Mouse (Mus musculus) forebrain, embryonic 11.5 days (tissue): ENCODE measurements around the gene Ptprm. TPM values are rescaled to one million over a fixed set of nuclear protein-coding genes. Genes with fewer than 3 reads are reported as not detected.

ENCODE experiments used
- ATAC-seq: fragments of 200-750 bp; cut with Nextera tagmentation; replicated peaks from 2 replicates; pipeline ENCODE4 v1.8.0; 2017; ENCODE audit warnings: moderate TSS enrichment; ENCODE audit not compliant: low FRiP score
- DNase-seq: peaks from one replicate; pipeline ENCODE4 v3.0.0-alpha.2; 2017; ENCODE audit warnings: low spot score
- H3K27ac ChIP-seq: fragments of 300-500 bp; sonication (generic); 2 replicates; pipeline ENCODE4 v1.5.1; 2014; ENCODE audit warnings: low read depth, low read length
- H3K27me3 ChIP-seq: fragments of 300-500 bp; sonication (generic); 2 replicates; pipeline ENCODE4 v1.6.1; 2014; ENCODE audit warnings: mild to moderate bottlenecking, low read length, mixed read lengths; ENCODE audit not compliant: control insufficient read depth, insufficient read depth
- H3K36me3 ChIP-seq: fragments of 300-500 bp; sonication (generic); 2 replicates; pipeline ENCODE4 v1.6.1; 2014; ENCODE audit warnings: mild to moderate bottlenecking, low read length, moderate library complexity, mixed read lengths; ENCODE audit not compliant: control insufficient read depth, insufficient read depth
- H3K4me1 ChIP-seq: fragments of 300-500 bp; sonication (generic); replicated peaks from 2 replicates; pipeline ENCODE4 v1.6.1; 2014; ENCODE audit warnings: low read length, mixed read lengths; ENCODE audit not compliant: control insufficient read depth, insufficient read depth
- H3K4me2 ChIP-seq: fragments of 300-500 bp; sonication (generic); 2 replicates; pipeline ENCODE4 v1.6.1; 2014; ENCODE audit warnings: low read depth, mild to moderate bottlenecking, low read length, moderate library complexity, mixed read lengths; ENCODE audit not compliant: severe bottlenecking
- H3K4me3 ChIP-seq: fragments of 300-500 bp; sonication (generic); 2 replicates; pipeline ENCODE4 v1.5.1; 2014; ENCODE audit warnings: low read depth, low read length
- H3K9ac ChIP-seq: fragments of 300-500 bp; sonication (generic); 2 replicates; pipeline ENCODE4 v1.6.1; 2014; ENCODE audit warnings: low read length
- H3K9me3 ChIP-seq: fragments of 300-500 bp; sonication (generic); 2 replicates; pipeline ENCODE4 v1.6.1; 2016; ENCODE audit warnings: low read length, mixed read lengths; ENCODE audit not compliant: control insufficient read depth
- WGBS: fragments of 180-500 bp; shearing (Covaris S2); extraction: QIAGEN DNeasy Blood & Tissue Kit; methylation state at CpG from one replicate; pipeline ENCODE4 v1.1.7; 2014; 5-methylcytosine and 5-hydroxymethylcytosine counted together
- polyA plus RNA-seq: library from polyadenylated mRNA; unstranded; fragments of >200 nt; fragmentation: Nextera tagmentation; extraction: Ambion mirVana; gene quantifications from 2 replicates; pipeline ENCODE4 v1.2.1, GENCODE M21; 2014

Ptprm gene
- polyA plus RNA-seq, 1 experiment from 2014 or later = 11.7 TPM

- Histone ChIP-seq H3K9me3 (no peaks in the 10 kb centered on the region), H3K36me3 (no peaks in the 10 kb centered on the region), H3K4me1 (no peaks in the 10 kb centered on the region), H3K27me3 (no peaks in the 10 kb centered on the region), H3K4me3 (no peak overlapping the region), H3K27ac (no peak overlapping the region), H3K4me2 (no peak overlapping the region), H3K9ac (no peak overlapping the region)
- DNase-seq (no peak), ATAC-seq (no peak)
- WGBS = 65% methylated on average over 5 of the region's 5 CpGs
These were observed 393.3 kb downstream of the Ptprm start for GRCm38 (mm10) chr17:66960986-66961385.

GRCm38 (mm10) chr17:66960557-66960956, 393.7 kb downstream of the Ptprm start:
- Histone ChIP-seq H3K4me3 (no peak overlapping the region), H3K4me2 (no peak overlapping the region), H3K36me3 (no peaks in the 10 kb centered on the region), H3K27me3 (no peaks in the 10 kb centered on the region), H3K9ac (no peak overlapping the region), H3K4me1 (no peaks in the 10 kb centered on the region), H3K27ac (no peak overlapping the region), H3K9me3 (no peaks in the 10 kb centered on the region)
- ATAC-seq = no peak
- no peak for DNase-seq
- WGBS = 81% methylated on average over 6 of the region's 6 CpGs

- Histone ChIP-seq H3K4me3 (no peak overlapping the region), H3K27ac (no peak overlapping the region), H3K9ac (no peak overlapping the region), H3K9me3 (no peaks in the 10 kb centered on the region), H3K4me1 (no peaks in the 10 kb centered on the region), H3K36me3 (no peaks in the 10 kb centered on the region), H3K27me3 (no peaks in the 10 kb centered on the region), H3K4me2 (no peak overlapping the region)
- no peak for DNase-seq
- 93% methylated on average over 2 of the region's 2 CpGs for WGBS
- no peak for ATAC-seq
These were observed 394.4 kb downstream of the Ptprm start for GRCm38 (mm10) chr17:66959815-66960214.

GRCm38 (mm10) chr17:66958766-66959165, 395.5 kb downstream of the Ptprm start:
- ATAC-seq = no peak
- no peaks in the 10 kb centered on the region for H3K36me3 ChIP-seq
- H3K27ac ChIP-seq = no peak overlapping the region
- no peak overlapping the region for H3K9ac ChIP-seq
- no peak overlapping the region for H3K4me2 ChIP-seq
- no peaks in the 10 kb centered on the region for H3K27me3 ChIP-seq
- no peak overlapping the region for H3K4me3 ChIP-seq
- WGBS = 76% methylated on average over 2 of the region's 2 CpGs
- DNase-seq = no peak
- no peaks in the 10 kb centered on the region for H3K9me3 ChIP-seq
- H3K4me1 ChIP-seq = no peaks in the 10 kb centered on the region

- Histone ChIP-seq H3K27me3 (no peaks in the 10 kb centered on the region), H3K4me2 (no peak overlapping the region), H3K27ac (no peak overlapping the region), H3K4me3 (no peak overlapping the region), H3K9me3 (no peaks in the 10 kb centered on the region), H3K36me3 (no peaks in the 10 kb centered on the region), H3K4me1 (no peaks in the 10 kb centered on the region), H3K9ac (no peak overlapping the region)
- no peak for ATAC-seq
- no peak for DNase-seq
- 79% methylated on average over 4 of the region's 4 CpGs for WGBS
These were observed 409.8 kb downstream of the Ptprm start for GRCm38 (mm10) chr17:66944498-66944897.

GRCm38 (mm10) chr17:66943539-66943938, 410.7 kb downstream of the Ptprm start:
- Histone ChIP-seq H3K4me3 (no peak overlapping the region), H3K36me3 (no peaks in the 10 kb centered on the region), H3K27me3 (no peaks in the 10 kb centered on the region), H3K4me2 (no peak overlapping the region), H3K9ac (no peak overlapping the region), H3K27ac (no peak overlapping the region), H3K9me3 (no peaks in the 10 kb centered on the region), H3K4me1 (no peaks in the 10 kb centered on the region)
- WGBS = 94% methylated on average over 9 of the region's 9 CpGs
- DNase-seq (no peak), ATAC-seq (no peak)

- Histone ChIP-seq H3K4me1 (no peaks in the 10 kb centered on the region), H3K4me2 (no peak overlapping the region), H3K36me3 (no peaks in the 10 kb centered on the region), H3K27me3 (no peaks in the 10 kb centered on the region), H3K9me3 (no peaks in the 10 kb centered on the region), H3K4me3 (no peak overlapping the region), H3K27ac (no peak overlapping the region), H3K9ac (no peak overlapping the region)
- WGBS = 85% methylated on average over 5 of the region's 5 CpGs
- ATAC-seq (no peak), DNase-seq (no peak)
These were observed 428.6 kb downstream of the Ptprm start for GRCm38 (mm10) chr17:66925611-66926010.

GRCm38 (mm10) chr17:66914696-66915095, 439.6 kb downstream of the Ptprm start:
- Histone ChIP-seq H3K4me3 (no peak overlapping the region), H3K9ac (no peak overlapping the region), H3K4me2 (no peak overlapping the region), H3K27me3 (no peaks in the 10 kb centered on the region), H3K4me1 (peaks cover 2% of the 10 kb centered on the region; the same call in 1 of the 2 replicates), H3K27ac (no peak overlapping the region), H3K36me3 (no peaks in the 10 kb centered on the region), H3K9me3 (no peaks in the 10 kb centered on the region)
- DNase-seq = no peak
- WGBS = 14% methylated on average over 6 of the region's 6 CpGs
- no peak for ATAC-seq

GRCm38 (mm10) chr17:66912533-66912932, 441.7 kb downstream of the Ptprm start:
- 83% methylated on average over 6 of the region's 6 CpGs for WGBS
- H3K4me2 ChIP-seq = no peak overlapping the region
- H3K36me3 ChIP-seq = no peaks in the 10 kb centered on the region
- H3K27ac ChIP-seq = no peak overlapping the region
- H3K9me3 ChIP-seq = no peaks in the 10 kb centered on the region
- H3K4me3 ChIP-seq = no peak overlapping the region
- DNase-seq (no peak), ATAC-seq (no peak)
- H3K27me3 ChIP-seq = no peaks in the 10 kb centered on the region
- H3K9ac ChIP-seq = no peak overlapping the region
- H3K4me1 ChIP-seq = peaks cover 2% of the 10 kb centered on the region; the same call in 1 of the 2 replicates
